Mouse (Mus musculus): ENCODE measurements at regions not wholly inside any gene's neighbourhood (a gene's known extent, or its start where the extent isn't known, plus 50 kb on each side); places are given as distances from the start of the nearest gene placed in this dataset.

DNA sequence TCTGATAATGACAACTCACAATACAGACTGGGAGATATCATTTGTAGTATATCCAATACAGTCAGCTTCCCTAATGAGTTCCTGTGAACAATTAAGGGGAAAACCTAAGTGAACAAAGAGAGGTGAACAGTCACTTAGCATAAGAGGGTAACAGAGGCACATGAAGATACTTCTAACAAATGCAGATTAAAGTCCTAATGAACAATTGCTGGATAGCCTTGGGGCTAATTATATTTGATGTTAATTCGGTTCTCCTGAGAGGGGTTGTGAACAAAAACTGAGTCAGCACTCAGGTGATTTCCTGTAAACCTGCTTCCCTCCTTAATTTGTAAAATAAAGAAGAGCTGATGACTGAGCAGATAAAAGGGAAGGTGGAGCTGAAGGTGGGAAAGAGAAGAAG is 1672.1 kb downstream of the 4930444P10Rik start:
- DNase-seq (ENCODE audit: low spot score in 2 of 2) = no peak

DNA sequence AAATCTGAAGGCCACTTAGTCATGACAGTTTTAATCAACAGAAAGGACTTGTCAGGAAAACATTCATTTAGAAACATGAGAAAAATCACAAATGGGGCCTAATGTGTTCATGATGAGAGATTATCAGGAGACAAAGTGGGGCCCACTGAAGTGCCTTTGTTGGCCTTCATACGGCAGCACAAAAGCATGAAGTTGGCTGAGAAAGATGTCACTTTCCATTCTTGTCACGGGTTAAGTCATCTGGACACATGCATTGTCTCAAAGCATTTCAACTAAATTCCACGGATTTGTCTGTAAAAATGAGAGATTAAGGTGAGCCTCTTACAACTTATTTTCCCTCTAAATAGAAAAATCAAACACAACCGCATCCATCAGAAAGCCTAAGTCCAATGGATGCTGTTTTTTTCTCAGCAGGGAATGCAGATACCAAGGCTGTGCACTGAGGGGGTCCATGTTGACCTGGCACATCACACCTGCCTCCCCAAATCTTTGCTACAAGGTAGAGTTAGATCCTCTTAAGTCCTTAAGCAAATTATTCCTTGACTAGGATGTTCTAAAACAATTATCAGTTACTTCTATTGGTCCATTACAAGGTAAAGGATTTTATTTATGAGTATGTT is 1679.2 kb downstream of the 4930444P10Rik start:
- no peak for DNase-seq (ENCODE audit: low spot score in 2 of 2)

DNA sequence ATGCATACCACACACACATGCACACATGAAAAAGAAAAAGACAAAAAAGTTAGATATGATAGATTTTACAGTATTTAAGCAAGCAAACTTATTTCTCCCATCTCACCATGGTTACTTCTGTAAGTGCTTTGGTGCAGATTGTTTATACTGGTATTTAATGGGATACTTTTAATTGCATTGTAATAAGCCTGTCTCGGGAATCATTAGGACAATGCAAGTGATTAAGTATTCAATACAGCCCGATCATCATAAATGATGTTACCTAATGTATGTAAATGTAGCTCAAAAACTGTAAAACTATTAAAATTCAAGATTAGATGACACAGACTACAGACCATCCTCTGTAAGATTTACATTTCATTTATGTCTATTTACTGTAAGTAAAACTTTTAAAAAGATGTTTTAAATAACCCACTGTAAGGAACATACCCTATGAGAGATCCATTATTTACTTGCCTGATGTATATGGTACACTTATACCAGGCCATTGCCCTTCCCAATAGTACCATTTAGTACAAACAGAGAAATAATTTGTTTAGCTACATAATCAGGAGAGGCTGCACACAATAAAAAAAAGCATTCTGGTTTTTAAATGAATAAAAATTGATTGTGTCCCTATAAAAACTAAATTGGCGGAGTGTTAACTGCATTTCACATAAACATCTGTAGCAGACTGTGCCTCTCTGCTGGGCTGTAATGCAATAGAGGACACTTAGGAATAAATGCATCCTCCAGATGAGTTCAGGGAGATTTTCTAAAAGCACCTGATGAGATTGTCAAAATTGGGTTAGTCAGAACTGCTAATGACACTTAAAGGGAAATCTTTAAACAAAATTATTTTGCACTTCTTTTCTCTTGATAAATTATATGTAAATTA is 1722.9 kb downstream of the 4930444P10Rik start:
- DNase-seq (ENCODE audit: low spot score in 2 of 2) = no peak

DNA sequence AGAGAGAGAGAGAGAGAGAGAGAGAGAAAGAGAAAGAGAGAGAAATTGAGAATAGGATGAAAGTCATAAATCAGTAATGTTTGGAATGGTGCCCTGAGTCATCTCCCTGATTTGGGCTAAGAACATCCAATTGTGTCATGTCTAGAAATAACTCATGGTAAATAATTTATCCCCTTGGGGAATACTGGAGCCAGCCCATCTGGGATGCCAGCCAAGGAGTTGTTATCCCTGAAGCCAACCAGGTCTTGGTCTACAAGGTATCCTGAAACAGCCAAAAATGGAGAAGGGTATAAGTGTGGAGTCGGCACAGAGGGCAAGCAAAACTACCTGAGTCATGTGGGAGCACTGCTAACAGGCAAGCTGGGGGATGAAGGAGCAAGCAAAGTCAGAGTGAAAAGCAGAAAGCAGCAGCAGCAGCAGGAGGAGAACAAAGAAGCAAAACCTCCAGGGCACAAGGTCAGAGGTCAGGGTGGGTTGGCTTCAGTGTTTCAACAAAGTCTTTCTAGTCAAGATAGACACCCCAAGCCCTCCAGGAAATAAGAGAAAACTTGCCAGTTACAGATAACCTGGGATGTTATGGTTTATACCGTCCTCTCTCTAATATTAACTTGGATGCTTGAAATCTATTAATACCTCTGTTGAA is 1733.0 kb downstream of the 4930444P10Rik start:
- no peak for DNase-seq (ENCODE audit: low spot score in 2 of 2)
